Mouse (Mus musculus) cerebellum, postnatal 10 days (tissue): ENCODE data around the gene a.
A peak's percentile ranks its signal among the peaks of the same experiment; 100 is the strongest.
"Not testable (repeated sequence)": the region's sequence is repeated elsewhere in the genome, so short reads cannot be mapped to it uniquely, and the experiment has no call there.

ENCODE experiments used
- DNase-seq, 2 experiments: peaks; one replicate each; pipeline ENCODE4 v3.0.0; 2021; ENCODE audit warnings: mixed read lengths in 2 of 2

The a gene

GRCm38 (mm10) chr2:155011086-155011656 is 220.0 kb downstream of the a start:
- peak in 1 of 2 experiments; percentile 5 for DNase-seq

- peak; percentile 55 to 63 for DNase-seq
Measured at GRCm38 (mm10) chr2:155012991-155013390, 221.8 kb downstream of the a start.

- DNase-seq: not testable (repeated sequence)
Measured at GRCm38 (mm10) chr2:155016751-155017150, 225.5 kb downstream of the a start.

GRCm38 (mm10) chr2:155018251-155018755 is 227.1 kb downstream of the a start, which contains the start of gene Gm14226:
Gm14226 (plus strand) TSS chr2:155018266.
- not testable (repeated sequence) for DNase-seq

GRCm38 (mm10) chr2:155018762-155019641 is 227.8 kb downstream of the a start:
- peak; percentile 79 to 85 for DNase-seq

- DNase-seq: peak; percentile 96 to 97
Measured at GRCm38 (mm10) chr2:155019673-155020072, 228.5 kb downstream of the a start.

- DNase-seq: peak; percentile 13 to 26
Measured at GRCm38 (mm10) chr2:155020247-155020826, 229.1 kb downstream of the a start.

GRCm38 (mm10) chr2:155030831-155031230 is 239.6 kb downstream of the a start:
- peak; percentile 60 to 71 for DNase-seq

- no peak for DNase-seq
Measured at GRCm38 (mm10) chr2:155032938-155033710, 241.9 kb downstream of the a start.

GRCm38 (mm10) chr2:155039956-155040355 is 248.8 kb downstream of the a start:
- DNase-seq: no peak

GRCm38 (mm10) chr2:155044542-155044941 is 253.3 kb downstream of the a start:
- DNase-seq: no peak

GRCm38 (mm10) chr2:155045075-155045474 is 253.9 kb downstream of the a start:
- no peak for DNase-seq

- DNase-seq: no peak
Measured at GRCm38 (mm10) chr2:155046803-155047202, 255.6 kb downstream of the a start.

- DNase-seq: no peak
Measured at GRCm38 (mm10) chr2:155047452-155048178, 256.4 kb downstream of the a start.

- no peak for DNase-seq
Measured at GRCm38 (mm10) chr2:155050108-155050503, 258.9 kb downstream of the a start.

- DNase-seq: peak; percentile 99
Measured at GRCm38 (mm10) chr2:155050504-155051236, 259.5 kb downstream of the a start.

- DNase-seq: peak; percentile 18 to 38
Measured at GRCm38 (mm10) chr2:155051622-155052351, 260.6 kb downstream of the a start.

- no peak for DNase-seq
Measured at GRCm38 (mm10) chr2:155052681-155053080, 261.5 kb downstream of the a start.

- not testable (repeated sequence) for DNase-seq
Measured at GRCm38 (mm10) chr2:155053512-155053911, 262.3 kb downstream of the a start.

GRCm38 (mm10) chr2:155054672-155055071 is 263.5 kb downstream of the a start:
- no peak for DNase-seq
